Mouse (Mus musculus): ENCODE data around the gene Lrguk. TPM values are rescaled to one million over a fixed set of nuclear protein-coding genes. Genes with fewer than 3 reads are reported as not detected.

Lrguk gene
- total and polyA plus RNA-seq, 3 experiments, result 0.12 to 1.6 TPM; not detected in 1

- H3K36me3 ChIP-seq (ENCODE audit: control insufficient read depth in 1 of 2, insufficient read depth in 2 of 2, low read length in 2 of 2), result no peaks in the 10 kb centered on the region
- H3K4me1 ChIP-seq (ENCODE audit: control insufficient read depth in 1 of 2, insufficient read depth in 2 of 2, low read length in 2 of 2), result no peaks in the 10 kb centered on the region
- H3K9me3 ChIP-seq (replicated peaks; ENCODE audit: insufficient read depth, low read length), result no peaks in the 10 kb centered on the region
- H3K27me3 ChIP-seq (ENCODE audit: control insufficient read depth in 1 of 2, insufficient read depth in 2 of 2, low read length in 2 of 2), result no peaks in the 10 kb centered on the region; a peak in 1 of 4 replicates
- H3K79me2 ChIP-seq (ENCODE audit: control insufficient read depth, insufficient read depth, low read length, poor library complexity), result no peaks in the 10 kb centered on the region
- no peak overlapping the region for H3K27ac ChIP-seq (ENCODE audit: control insufficient read depth, low read depth, low read length)
- H3K4me3 ChIP-seq (ENCODE audit: control insufficient read depth in 1 of 2, insufficient read depth in 1 of 2, low read depth in 2 of 2, low read length in 2 of 2), result no peak overlapping the region
- DNase-seq (ENCODE audit: low read depth, low spot score), result no peak
- no peak overlapping the region for H3K9ac ChIP-seq (ENCODE audit: control insufficient read depth, low read depth, low read length, poor library complexity, severe bottlenecking)
- TF ChIP-seq HCFC1 (IDR thresholded peaks at IDR 0.05; ENCODE audit: low read depth, low read length) (no peak), MAZ (IDR thresholded peaks at IDR 0.05; ENCODE audit: low read depth, low read length) (no peak), ZMIZ1 (IDR thresholded peaks at IDR 0.05; ENCODE audit: low read depth, low read length) (no peak), RCOR1 (IDR thresholded peaks at IDR 0.05; ENCODE audit: low read depth, low read length) (no peak), SMC3 (IDR thresholded peaks at IDR 0.05; ENCODE audit: low read depth, low read length) (no peak), MYC (IDR thresholded peaks at IDR 0.05; ENCODE audit: low read depth, low read length) (no peak), GATA1 (IDR thresholded peaks at IDR 0.05; ENCODE audit: low read depth, low read length) (no peak), E2F4 (IDR thresholded peaks at IDR 0.05; ENCODE audit: borderline replicate concordance, low read depth, low read length) (no peak)
These were observed 42.1 kb upstream of the Lrguk start for GRCm38 (mm10) chr6:33987132-33987531.

- Histone ChIP-seq H3K9ac (ENCODE audit: control insufficient read depth, low read depth, low read length, poor library complexity, severe bottlenecking) (no peak overlapping the region), H3K79me2 (ENCODE audit: control insufficient read depth, insufficient read depth, low read length, poor library complexity) (no peaks in the 10 kb centered on the region), H3K36me3 (ENCODE audit: control insufficient read depth in 1 of 2, insufficient read depth in 2 of 2, low read length in 2 of 2) (no peaks in the 10 kb centered on the region), H3K27ac (ENCODE audit: control insufficient read depth, low read depth, low read length) (no peak overlapping the region), H3K27me3 (ENCODE audit: control insufficient read depth in 1 of 2, insufficient read depth in 2 of 2, low read length in 2 of 2) (no peaks in the 10 kb centered on the region; a peak in 1 of 4 replicates), H3K4me3 (ENCODE audit: control insufficient read depth in 1 of 2, insufficient read depth in 1 of 2, low read depth in 2 of 2, low read length in 2 of 2) (no peak overlapping the region), H3K9me3 (replicated peaks; ENCODE audit: insufficient read depth, low read length) (no peaks in the 10 kb centered on the region), H3K4me1 (ENCODE audit: control insufficient read depth in 1 of 2, insufficient read depth in 2 of 2, low read length in 2 of 2) (no peaks in the 10 kb centered on the region)
- no peak for TF ChIP-seq MYC (IDR thresholded peaks at IDR 0.05; ENCODE audit: low read depth, low read length)
- no peak for TF ChIP-seq BHLHE40 (IDR thresholded peaks at IDR 0.05; ENCODE audit: borderline replicate concordance, low read depth, low read length)
- TF ChIP-seq JUND (IDR thresholded peaks at IDR 0.05; ENCODE audit: low read depth, low read length), result no peak
- no peak for TF ChIP-seq TCF12 (IDR thresholded peaks at IDR 0.05; ENCODE audit: low read depth, low read length)
- TF ChIP-seq RAD21 (IDR thresholded peaks at IDR 0.05; ENCODE audit: low read depth, low read length), result no peak
- no peak for TF ChIP-seq TAL1 (IDR thresholded peaks at IDR 0.05; ENCODE audit: low read length)
- no peak for TF ChIP-seq POLR2A (IDR thresholded peaks at IDR 0.05; ENCODE audit: control insufficient read depth in 1 of 2, insufficient read depth in 1 of 2, low read depth in 1 of 2, low read length in 2 of 2, poor library complexity in 1 of 2)
- TF ChIP-seq ELF1 (IDR thresholded peaks at IDR 0.05; ENCODE audit: low read depth, low read length), result no peak
- TF ChIP-seq MXI1 (IDR thresholded peaks at IDR 0.05; ENCODE audit: low read depth, low read length), result no peak
- TF ChIP-seq MAX (IDR thresholded peaks at IDR 0.05; ENCODE audit: low read length), result no peak
- TF ChIP-seq MYB (IDR thresholded peaks at IDR 0.05; ENCODE audit: low read depth, low read length), result no peak
- no peak for TF ChIP-seq SIN3A (IDR thresholded peaks at IDR 0.05; ENCODE audit: low read length)
- DNase-seq (ENCODE audit: low read depth, low spot score), result no peak
These were observed 36.8 kb upstream of the Lrguk start for GRCm38 (mm10) chr6:33992213-33993034.
